Mouse (Mus musculus): Measurements from ENCODE around the gene Mfsd2b. TPM values are rescaled to one million over a fixed set of nuclear protein-coding genes. Genes with fewer than 3 reads are reported as not detected.

Gene Mfsd2b
- total and polyA plus RNA-seq, 3 experiments = 0.55 to 2.3 (median 0.61) TPM

- no peak for DNase-seq
These were observed 628 bp downstream of the Mfsd2b start for GRCm38 (mm10) chr12:4873531-4873930.

GRCm38 (mm10) chr12:4872983-4873477 is 1.1 kb downstream of the Mfsd2b start:
- DNase-seq = no peak

GRCm38 (mm10) chr12:4872273-4872672 is 1.9 kb downstream of the Mfsd2b start:
- DNase-seq = no peak

GRCm38 (mm10) chr12:4871260-4871659 is 2.9 kb downstream of the Mfsd2b start:
- DNase-seq = no peak

- no peak for DNase-seq
These were observed 5.2 kb downstream of the Mfsd2b start for GRCm38 (mm10) chr12:4868924-4869323.

- no peak for DNase-seq
These were observed 9.8 kb downstream of the Mfsd2b start for GRCm38 (mm10) chr12:4864338-4864690.

GRCm38 (mm10) chr12:4863654-4864337 is 10.4 kb downstream of the Mfsd2b start:
- DNase-seq = no peak

- no peak for DNase-seq
These were observed 11.5 kb downstream of the Mfsd2b start for GRCm38 (mm10) chr12:4862672-4863071.

GRCm38 (mm10) chr12:4859241-4859914 is 14.8 kb downstream of the Mfsd2b start:
- no peak for DNase-seq

- DNase-seq = no peak
These were observed 17.3 kb downstream of the Mfsd2b start for GRCm38 (mm10) chr12:4856834-4857233.

- DNase-seq = no peak
These were observed 18.0 kb downstream of the Mfsd2b start for GRCm38 (mm10) chr12:4856160-4856559.

- peak; percentile 65 for DNase-seq
These were observed 30.4 kb downstream of the Mfsd2b start for GRCm38 (mm10) chr12:4843741-4844140.

GRCm38 (mm10) chr12:4842890-4843597 is 31.1 kb downstream of the Mfsd2b start, which contains the start of gene Wdcp:
Gene Wdcp, plus strand, starts transcription at chr12:4843303.
- DNase-seq = peak; percentile 92

GRCm38 (mm10) chr12:4842456-4842855 is 31.7 kb downstream of the Mfsd2b start:
- no peak for DNase-seq

- DNase-seq = peak; percentile 70
These were observed 32.7 kb downstream of the Mfsd2b start, which contains the start of gene Fkbp1b for GRCm38 (mm10) chr12:4841392-4841887. Gene Fkbp1b, minus strand, starts transcription at chr12:4841591.

GRCm38 (mm10) chr12:4840741-4841140 is 33.4 kb downstream of the Mfsd2b start:
- peak; percentile 20 for DNase-seq

GRCm38 (mm10) chr12:4840010-4840409 is 34.1 kb downstream of the Mfsd2b start:
- DNase-seq = no peak

- DNase-seq = peak; percentile 37
These were observed 37.2 kb downstream of the Mfsd2b start for GRCm38 (mm10) chr12:4836959-4837358.

- no peak for DNase-seq
These were observed 46.9 kb downstream of the Mfsd2b start for GRCm38 (mm10) chr12:4827256-4827655.

GRCm38 (mm10) chr12:4817361-4818101 is 56.6 kb downstream of the Mfsd2b start, which contains the start of gene Sf3b6:
Gene Sf3b6, plus strand, starts transcription at chr12:4817544.
- DNase-seq = peak; percentile 98

GRCm38 (mm10) chr12:4816680-4817360 is 57.3 kb downstream of the Mfsd2b start:
- DNase-seq = no peak
